Mouse (Mus musculus) heart, embryonic 16.5 days (tissue): ENCODE measurements around the gene Phb2. TPM values are rescaled to one million over a fixed set of nuclear protein-coding genes. Genes with fewer than 3 reads are reported as not detected.

Experiments
- ATAC-seq: fragments of 200-750 bp; cut with Nextera tagmentation; replicated peaks from 2 replicates; pipeline ENCODE4 v1.8.0; 2017; ENCODE audit warnings: moderate number of reproducible peaks; ENCODE audit not compliant: insufficient read depth, low FRiP score; ENCODE audit errors: extremely low read depth
- H3K27ac ChIP-seq: fragments of 300-500 bp; sonication (generic); 2 replicates; pipeline ENCODE4 v1.5.1; 2014; ENCODE audit warnings: mild to moderate bottlenecking, low read length, control low read depth, moderate library complexity
- H3K27me3 ChIP-seq: fragments of 300-500 bp; sonication (generic); 2 replicates; pipeline ENCODE4 v1.6.1; 2014; ENCODE audit warnings: low read length, mixed read lengths; ENCODE audit not compliant: control insufficient read depth, insufficient read depth
- H3K36me3 ChIP-seq: fragments of 300-500 bp; sonication (generic); 2 replicates; pipeline ENCODE4 v1.6.1; 2014; ENCODE audit not compliant: control insufficient read depth, insufficient read depth
- H3K4me1 ChIP-seq: fragments of 300-500 bp; sonication (generic); 2 replicates; pipeline ENCODE4 v1.6.1; 2014; ENCODE audit warnings: low read length, mixed read lengths; ENCODE audit not compliant: control insufficient read depth, insufficient read depth
- H3K4me2 ChIP-seq: fragments of 300-500 bp; sonication (generic); 2 replicates; pipeline ENCODE4 v1.6.1; 2014; ENCODE audit warnings: low read depth, mild to moderate bottlenecking, control low read depth, low read length
- H3K4me3 ChIP-seq: fragments of 300-500 bp; sonication (generic); 2 replicates; pipeline ENCODE4 v1.5.1; 2014; ENCODE audit warnings: mild to moderate bottlenecking, control low read depth, low read length
- H3K9ac ChIP-seq: fragments of 300-500 bp; sonication (generic); 2 replicates; pipeline ENCODE4 v1.6.1; 2014; ENCODE audit warnings: low read length, control low read depth
- H3K9me3 ChIP-seq: fragments of 300-500 bp; sonication (generic); replicated peaks from 2 replicates; pipeline ENCODE4 v1.6.1; 2016; ENCODE audit warnings: low read length; ENCODE audit not compliant: control insufficient read depth
- WGBS: fragments of 180-500 bp; shearing (Covaris S2); extraction: QIAGEN DNeasy Blood & Tissue Kit; methylation state at CpG from one replicate; pipeline ENCODE4 v1.1.7; 2014; 5-methylcytosine and 5-hydroxymethylcytosine counted together
- polyA plus RNA-seq: library from polyadenylated mRNA; unstranded; fragments of >200 nt; fragmentation: Nextera tagmentation; extraction: Ambion mirVana; gene quantifications from 2 replicates; pipeline ENCODE4 v1.2.1, GENCODE M21; 2015

The Phb2 gene
- polyA plus RNA-seq, 1 experiment from 2014 or later, result 355 TPM

DNA sequence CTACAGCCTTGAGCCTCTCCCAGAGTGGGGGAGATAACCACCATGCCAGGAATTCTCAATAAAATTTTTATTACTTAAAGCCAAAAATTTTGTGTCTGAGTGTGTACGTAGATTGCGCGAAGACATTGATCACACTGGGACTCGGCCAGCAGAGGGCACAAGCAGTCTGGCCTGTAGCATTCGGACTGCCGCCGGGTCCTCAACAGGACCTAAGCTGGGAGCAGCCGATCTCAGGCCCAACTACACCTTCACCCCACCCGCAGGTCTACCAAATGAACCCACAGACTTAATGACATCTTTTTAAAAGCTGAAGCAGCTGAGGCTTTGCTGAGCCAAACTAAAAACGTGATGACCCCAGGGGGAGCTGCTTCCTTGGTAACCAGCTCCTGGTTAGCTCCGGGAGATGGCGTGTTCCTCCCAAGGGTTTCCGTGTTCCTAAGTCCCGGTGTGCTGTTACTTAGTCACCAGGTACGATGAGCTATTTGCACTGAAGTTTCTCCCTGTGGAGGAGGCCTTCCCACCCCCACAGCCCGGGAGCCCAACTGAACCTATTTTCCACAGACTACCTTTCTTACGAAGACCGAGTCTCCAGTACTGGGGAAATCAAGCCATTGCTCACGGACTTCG is 4.8 kb downstream of the Phb2 start:
- H3K4me2 ChIP-seq, result no peak overlapping the region; the same call in 1 of the 2 replicates
- H3K36me3 ChIP-seq, result peaks cover 30% of the 10 kb centered on the region
- no peaks in the 10 kb centered on the region for H3K9me3 ChIP-seq
- H3K4me1 ChIP-seq, result peaks cover 14% of the 10 kb centered on the region
- no peaks in the 10 kb centered on the region for H3K27me3 ChIP-seq
- H3K27ac ChIP-seq, result no peak overlapping the region
- WGBS, result 65% methylated on average over 20 of the region's 20 CpGs
- no peak for ATAC-seq
- H3K9ac ChIP-seq, result no peak overlapping the region
- H3K4me3 ChIP-seq, result no peak overlapping the region

DNA sequence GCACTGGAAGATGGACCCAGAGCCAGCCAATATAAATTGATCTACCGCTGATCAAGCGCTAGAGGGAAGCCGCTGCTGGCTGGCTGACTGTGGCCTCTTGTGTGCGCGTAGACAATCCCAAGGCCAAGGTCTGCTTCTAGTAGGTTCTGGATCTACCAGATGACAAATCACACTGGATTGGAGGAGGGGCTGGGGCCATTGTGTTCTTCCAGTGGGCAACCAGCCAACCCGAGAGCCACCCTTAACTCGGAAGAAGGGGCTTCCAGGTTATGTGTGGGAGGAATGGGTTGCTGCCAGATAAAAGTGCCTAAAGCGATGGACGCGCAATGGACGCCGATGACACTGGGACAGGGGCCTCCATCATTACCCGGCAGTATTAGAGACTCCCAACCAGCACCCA is 5.8 kb downstream of the Phb2 start:
- Histone ChIP-seq H3K9me3 (no peaks in the 10 kb centered on the region), H3K4me3 (no peak overlapping the region), H3K9ac (no peak overlapping the region), H3K27me3 (no peaks in the 10 kb centered on the region), H3K27ac (no peak overlapping the region), H3K36me3 (peaks cover 30% of the 10 kb centered on the region), H3K4me2 (peak overlapping the region; percentile 14; the same call in 1 of the 2 replicates), H3K4me1 (peaks cover 14% of the 10 kb centered on the region)
- no peak for ATAC-seq
- 67% methylated on average over 13 of the region's 13 CpGs for WGBS

DNA sequence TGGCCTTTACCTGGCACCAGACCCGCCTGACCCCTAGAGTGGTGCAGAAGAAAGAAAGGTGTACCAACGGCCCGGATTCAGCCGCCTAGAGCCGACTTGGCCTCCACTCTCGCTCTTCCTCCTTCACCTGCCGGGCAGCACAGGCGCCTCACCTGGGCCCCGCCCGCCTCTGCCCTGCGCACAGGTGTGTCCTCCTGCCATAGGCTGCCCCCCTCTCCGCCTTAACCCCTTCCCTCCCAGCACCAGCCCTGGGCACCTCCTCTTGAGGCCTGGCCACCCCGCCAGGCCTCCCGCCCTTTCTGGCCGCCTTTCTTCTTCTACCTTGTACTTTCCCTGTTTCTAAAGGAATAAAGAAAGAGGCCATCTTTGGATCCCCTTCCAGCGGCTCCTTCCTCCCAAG is 6.6 kb downstream of the Phb2 start:
- 75% methylated on average over 14 of the region's 16 CpGs for WGBS
- Histone ChIP-seq H3K4me3 (peak overlapping the region; percentile 27; the same call in 1 of the 2 replicates), H3K27ac (peak overlapping the region; percentile 32; the same call in 1 of the 2 replicates), H3K36me3 (peaks cover 30% of the 10 kb centered on the region), H3K9ac (peak overlapping the region; percentile 41), H3K27me3 (no peaks in the 10 kb centered on the region), H3K9me3 (no peaks in the 10 kb centered on the region), H3K4me2 (peak overlapping the region; percentile 10; the same call in 1 of the 2 replicates), H3K4me1 (peaks cover 6% of the 10 kb centered on the region)
- no peak for ATAC-seq

DNA sequence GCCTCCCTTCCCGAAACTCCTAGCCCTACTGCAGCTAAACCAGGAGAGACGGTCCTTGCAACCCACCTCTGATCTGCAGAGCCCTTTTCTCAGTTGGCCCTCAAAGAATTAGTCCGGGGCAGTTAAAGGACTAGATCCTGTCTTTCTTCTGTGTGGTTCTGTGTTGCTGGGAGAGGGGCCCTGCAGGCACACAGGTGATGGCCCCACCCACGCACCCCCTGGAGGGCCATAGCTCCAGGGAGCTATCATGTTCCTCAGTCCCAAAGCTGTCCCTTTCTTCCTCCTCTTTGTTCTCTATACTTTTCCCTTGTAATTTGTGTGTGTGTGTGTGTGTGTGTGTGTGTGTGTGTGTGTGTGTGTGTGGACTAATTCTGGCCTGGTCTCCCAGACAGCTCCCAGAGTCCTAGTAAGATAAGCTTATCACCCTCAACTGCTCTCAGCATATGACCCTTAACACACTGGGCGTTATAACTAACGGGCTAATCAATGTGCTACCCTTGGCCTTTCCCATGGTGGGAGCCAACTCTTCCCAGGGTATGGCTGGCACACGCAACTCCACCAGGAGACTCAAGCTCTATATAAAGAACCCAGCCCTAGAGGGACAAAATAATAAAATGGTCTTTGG is 7.3 kb downstream of the Phb2 start:
- Histone ChIP-seq H3K27me3 (no peaks in the 10 kb centered on the region), H3K4me2 (peak overlapping the region; percentile 10; the same call in 1 of the 2 replicates), H3K27ac (peak overlapping the region; percentile 32; the same call in 1 of the 2 replicates), H3K9ac (peak overlapping the region; percentile 41), H3K4me1 (peaks cover 2% of the 10 kb centered on the region; the same call in 1 of the 2 replicates), H3K4me3 (peak overlapping the region; percentile 27; the same call in 1 of the 2 replicates), H3K36me3 (peaks cover 29% of the 10 kb centered on the region), H3K9me3 (no peaks in the 10 kb centered on the region)
- 49% methylated on average over 7 of the region's 7 CpGs for WGBS
- ATAC-seq, result no peak

DNA sequence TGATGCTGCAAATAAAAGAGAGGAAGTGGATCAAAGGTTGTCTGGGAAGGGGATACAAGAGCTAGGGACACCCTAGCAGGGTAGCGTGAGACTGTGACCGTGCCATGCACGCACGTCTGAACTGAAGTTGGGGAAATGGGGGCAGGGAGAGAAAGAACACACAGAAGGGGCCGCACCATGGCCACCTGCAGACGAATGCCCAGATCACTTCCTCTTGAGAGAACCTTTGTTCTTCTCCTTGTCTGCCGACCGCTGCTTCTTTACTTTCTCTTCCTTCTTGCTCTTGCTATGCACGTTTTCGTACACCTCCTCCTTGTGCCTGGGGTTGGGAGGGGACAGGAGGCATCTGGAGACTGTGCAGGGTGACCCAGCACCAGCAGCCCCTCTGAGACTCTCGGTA is 8.8 kb downstream of the Phb2 start:
- H3K4me2 ChIP-seq, result peak overlapping the region; percentile 5; the same call in 1 of the 2 replicates
- no peaks in the 10 kb centered on the region for H3K9me3 ChIP-seq
- 62% methylated on average over 11 of the region's 11 CpGs for WGBS
- H3K9ac ChIP-seq, result peak overlapping the region; percentile 14; the same call in 1 of the 2 replicates
- peaks cover 2% of the 10 kb centered on the region; the same call in 1 of the 2 replicates for H3K4me1 ChIP-seq
- H3K36me3 ChIP-seq, result peaks cover 15% of the 10 kb centered on the region
- no peaks in the 10 kb centered on the region for H3K27me3 ChIP-seq
- H3K4me3 ChIP-seq, result no peak overlapping the region
- no peak for ATAC-seq
- peak overlapping the region; percentile 38; the same call in 1 of the 2 replicates for H3K27ac ChIP-seq

DNA sequence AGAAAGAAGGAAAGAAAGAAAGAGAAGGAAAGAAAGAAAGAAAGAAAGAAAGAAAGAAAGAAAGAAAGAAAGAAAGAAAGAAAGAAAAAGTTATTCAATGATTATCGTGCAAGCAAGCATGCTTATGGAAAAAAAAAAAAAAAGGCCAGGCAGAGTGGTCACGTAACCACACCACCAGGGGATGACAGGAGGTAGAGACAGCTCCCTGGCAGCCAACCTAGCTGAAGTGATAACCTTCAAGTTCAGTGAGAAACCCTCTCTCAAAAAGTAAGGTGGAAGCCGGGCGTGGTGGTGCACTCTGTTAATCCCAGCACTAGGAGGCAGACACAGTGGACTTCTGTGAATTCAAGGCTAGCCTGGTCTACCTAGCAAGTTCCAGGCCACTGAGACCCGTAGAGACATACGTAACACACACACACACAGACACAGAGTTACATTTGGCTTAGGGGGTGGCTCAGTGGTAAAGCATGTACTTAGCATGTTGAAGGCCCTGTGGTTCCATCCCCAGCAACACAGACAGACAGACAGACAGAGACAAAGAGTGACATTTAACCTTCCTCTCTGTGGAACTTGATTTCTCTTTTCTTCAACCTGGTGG is 10.8 kb downstream of the Phb2 start:
- Histone ChIP-seq H3K27ac (no peak overlapping the region), H3K36me3 (no peaks in the 10 kb centered on the region), H3K27me3 (no peaks in the 10 kb centered on the region), H3K4me1 (peaks cover 2% of the 10 kb centered on the region; the same call in 1 of the 2 replicates), H3K4me2 (no peak overlapping the region), H3K9ac (no peak overlapping the region), H3K9me3 (no peaks in the 10 kb centered on the region), H3K4me3 (no peak overlapping the region)
- 57% methylated on average over 6 of the region's 6 CpGs for WGBS
- ATAC-seq, result no peak

DNA sequence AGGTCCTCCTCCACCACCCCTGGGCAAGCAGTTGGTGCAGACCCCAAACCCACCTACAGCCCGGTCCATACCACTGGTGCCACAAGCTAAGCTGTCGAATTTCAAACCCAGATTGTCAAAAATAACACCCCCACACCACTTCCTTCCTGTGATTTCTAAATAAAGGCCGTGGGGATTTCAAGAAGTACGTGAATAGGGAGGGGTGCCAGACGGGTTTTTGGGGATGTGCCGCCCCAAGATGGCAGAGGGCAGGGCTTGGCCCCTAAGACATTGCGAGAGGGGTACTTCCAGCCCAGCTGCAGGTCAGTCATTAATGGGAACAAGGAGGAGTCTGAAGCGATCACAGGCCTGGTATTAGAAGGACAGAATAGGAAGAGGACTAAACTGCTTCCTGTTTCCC is 11.4 kb downstream of the Phb2 start:
- no peak overlapping the region for H3K9ac ChIP-seq
- H3K4me2 ChIP-seq, result no peak overlapping the region
- no peak for ATAC-seq
- H3K27ac ChIP-seq, result no peak overlapping the region
- H3K4me3 ChIP-seq, result no peak overlapping the region
- no peaks in the 10 kb centered on the region for H3K27me3 ChIP-seq
- H3K9me3 ChIP-seq, result no peaks in the 10 kb centered on the region
- no peaks in the 10 kb centered on the region for H3K36me3 ChIP-seq
- peaks cover 2% of the 10 kb centered on the region; the same call in 1 of the 2 replicates for H3K4me1 ChIP-seq
- WGBS, result 67% methylated on average over 8 of the region's 8 CpGs

DNA sequence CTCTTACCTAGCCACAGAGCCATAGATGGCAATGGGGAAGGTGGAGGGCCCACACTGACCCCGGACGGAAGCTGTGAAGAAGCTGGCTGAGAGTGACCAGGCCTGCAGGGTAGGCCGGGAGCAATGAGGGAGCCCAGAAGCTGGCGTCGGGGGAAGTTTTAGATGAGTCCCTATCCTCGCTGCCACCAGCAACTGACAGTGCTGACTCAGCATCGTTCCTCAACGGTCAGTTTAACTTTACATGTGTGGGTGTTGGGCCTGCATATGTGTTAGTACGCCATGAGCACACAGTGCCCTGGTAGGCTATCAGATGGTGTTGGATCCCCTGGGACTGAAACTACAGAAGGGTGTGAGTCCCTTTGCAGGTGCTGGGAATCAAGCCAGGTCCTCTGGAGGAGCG is 12.3 kb downstream of the Phb2 start:
- Histone ChIP-seq H3K9ac (no peak overlapping the region), H3K4me2 (no peak overlapping the region), H3K9me3 (no peaks in the 10 kb centered on the region), H3K27me3 (no peaks in the 10 kb centered on the region), H3K36me3 (no peaks in the 10 kb centered on the region), H3K27ac (no peak overlapping the region), H3K4me3 (no peak overlapping the region), H3K4me1 (peaks cover 2% of the 10 kb centered on the region; the same call in 1 of the 2 replicates)
- ATAC-seq, result no peak
- 88% methylated on average over 10 of the region's 10 CpGs for WGBS

DNA sequence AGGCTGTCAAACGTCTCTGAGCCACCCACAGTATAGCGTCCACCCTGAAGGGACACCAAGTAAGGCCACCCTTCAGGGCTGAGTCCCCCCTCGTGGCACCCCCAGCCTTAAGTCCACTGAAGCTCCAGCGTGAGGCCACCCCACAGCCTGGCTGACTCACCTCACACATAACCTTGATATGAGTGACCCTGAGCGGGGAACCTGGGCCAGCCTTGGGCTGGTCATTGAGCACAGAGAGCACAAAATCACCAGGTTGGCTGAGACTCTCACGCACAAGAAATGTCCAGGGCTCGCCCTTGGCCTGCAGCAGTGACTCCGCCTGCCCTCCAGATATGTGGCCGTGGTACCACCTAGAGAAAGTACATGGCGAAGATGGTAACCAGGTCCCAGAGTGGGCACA is 16.5 kb downstream of the Phb2 start:
- Histone ChIP-seq H3K27ac (no peak overlapping the region), H3K9me3 (no peaks in the 10 kb centered on the region), H3K36me3 (no peaks in the 10 kb centered on the region), H3K27me3 (no peaks in the 10 kb centered on the region), H3K4me2 (no peak overlapping the region), H3K4me1 (no peaks in the 10 kb centered on the region), H3K9ac (no peak overlapping the region), H3K4me3 (no peak overlapping the region)
- WGBS, result 84% methylated on average over 10 of the region's 10 CpGs
- ATAC-seq, result no peak
